Mouse (Mus musculus) left cerebral cortex, adult 6 months (tissue): ENCODE measurements around the gene Itgam. TPM values are rescaled to one million over a fixed set of nuclear protein-coding genes. Genes with fewer than 3 reads are reported as not detected.

Source experiments
- long read RNA-seq, 2 experiments: library from polyadenylated mRNA; unstranded; transcript quantifications; one replicate each; pipeline ENCODE4 v2.0.0; 2019 to 2020
- polyA plus RNA-seq: library from polyadenylated mRNA; unstranded; fragments of <200 nt; fragmentation: Nextera tagmentation; gene quantifications from 2 replicates; pipeline ENCODE4 v1.2.3, GENCODE M21; 2021

The Itgam gene
- 2.4 and 2.5 TPM in 2 replicates for polyA plus RNA-seq
- long read RNA-seq, experiment 1, full-length matches to known transcripts = 3 of 5 reads
- long read RNA-seq, experiment 1, partial matches to known transcripts = 2 of 5 reads
- long read RNA-seq, experiment 1, other reads (novel, unspliced or antisense) = 0 of 5 reads
- long read RNA-seq, experiment 2, full-length matches to known transcripts = 1 of 3 reads
- long read RNA-seq, experiment 2, partial matches to known transcripts = 1 of 3 reads
- long read RNA-seq, experiment 2, other reads (novel, unspliced or antisense) = 1 of 3 reads

DNA sequence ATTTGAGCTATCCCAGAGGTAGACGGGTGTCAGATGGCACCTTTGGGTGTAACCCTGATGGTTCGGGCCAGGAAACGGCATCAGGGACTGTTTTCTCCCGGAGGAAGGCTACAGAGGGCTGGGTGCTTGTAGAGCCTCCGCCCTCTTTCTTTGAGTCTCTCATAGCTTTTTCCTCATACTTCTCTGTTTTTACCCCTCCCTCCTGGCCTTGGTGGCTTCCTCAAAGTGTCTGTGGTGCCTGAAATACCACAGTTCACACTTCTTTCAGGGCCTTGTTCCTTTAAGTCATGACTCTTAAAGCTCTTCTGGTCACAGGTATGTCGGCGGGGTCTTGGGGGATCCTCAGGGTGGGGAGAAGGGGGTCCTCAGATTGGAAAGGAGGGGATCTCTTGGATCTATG lies at the start of gene Itgam, which contains the start of gene Gm49368:
TSS of gene Itgam (plus strand) at position 185 of the 400 bp plus-strand sequence.
TSS of gene Gm49368 (plus strand) at position 228 of the 400 bp plus-strand sequence.

DNA sequence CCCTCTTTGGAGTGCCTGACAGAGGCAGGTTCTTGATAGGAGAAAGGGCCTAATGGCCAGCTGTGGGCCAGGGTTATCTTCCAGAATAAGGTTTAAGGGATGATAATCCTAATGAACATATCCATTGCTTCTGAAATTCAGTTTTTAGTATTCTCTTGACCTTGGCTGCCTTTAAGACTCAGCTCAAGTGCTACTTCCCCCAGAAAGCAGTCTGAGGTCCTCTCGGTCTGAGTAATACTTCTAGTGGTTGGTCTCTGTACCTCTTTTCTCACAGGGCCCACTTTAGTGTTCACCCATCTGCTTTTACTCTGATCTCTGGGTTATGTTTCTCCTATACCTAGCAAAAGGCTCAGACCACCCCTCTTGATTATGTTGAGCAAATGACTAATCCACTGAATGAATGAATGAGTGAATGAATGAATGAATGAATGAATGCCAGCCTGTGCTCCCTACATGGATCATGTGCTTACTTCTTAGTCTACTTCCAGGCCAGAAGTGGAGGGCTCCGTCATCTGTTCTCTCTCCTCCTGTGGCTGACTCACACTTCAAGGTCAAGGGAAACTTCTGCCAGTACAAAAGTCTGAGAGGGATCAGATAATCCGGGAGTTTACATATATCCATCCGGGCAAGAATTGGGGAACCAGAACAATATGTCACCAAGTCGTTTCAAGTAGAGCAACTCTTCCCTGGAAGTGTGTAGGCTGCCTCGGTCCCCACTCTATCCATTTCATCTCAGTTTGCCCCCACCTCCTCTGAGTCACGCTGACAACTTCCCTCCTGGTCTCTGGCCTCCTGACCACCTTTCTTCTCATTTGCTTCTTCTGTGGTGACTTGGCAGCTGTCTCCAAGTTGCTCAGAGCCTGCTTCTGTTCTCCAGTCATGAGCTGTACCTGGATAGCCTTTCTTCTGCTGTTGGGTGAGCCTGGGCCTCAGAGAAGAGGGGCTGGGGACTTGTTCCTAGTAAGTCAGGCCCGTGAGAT lies 66.6 kb downstream of the Itgam start, which contains the start of gene Itgax:
TSS of gene Itgax (plus strand) at position 807 of the 980 bp plus-strand sequence.

DNA sequence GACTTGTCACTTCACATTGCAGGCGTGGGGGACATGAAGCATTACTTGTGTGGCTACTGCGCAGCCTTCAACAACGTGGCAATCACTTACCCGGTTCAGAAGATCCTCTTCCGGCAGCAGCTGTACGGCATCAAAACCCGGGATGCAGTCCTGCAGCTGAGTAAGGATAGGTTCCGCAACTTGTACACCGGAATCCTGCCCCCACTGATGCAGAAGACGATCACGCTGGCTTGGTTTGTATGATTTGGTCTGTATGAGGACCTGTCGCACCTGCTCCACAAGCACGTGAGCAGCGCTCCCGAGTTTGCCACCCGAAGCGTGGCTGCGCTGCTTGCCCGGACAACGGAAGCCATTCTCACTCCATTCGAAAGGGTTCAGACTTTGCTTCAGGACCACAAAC lies 91.6 kb downstream of the Itgam start, which contains the start of gene Itgad:
TSS of gene Itgad (plus strand) at position 301 of the 400 bp plus-strand sequence.

Other genes with a start within 250 kb of the Itgam start
- gene Stx4a, start 238.3 kb upstream of the Itgam start, polyA plus RNA-seq = 12.9 and 16.7 TPM in 2 replicates
- gene Stx1b, start 238.1 kb upstream of the Itgam start, polyA plus RNA-seq = 37.7 and 70.1 TPM in 2 replicates
- gene Zfp646, start 186.4 kb upstream of the Itgam start, polyA plus RNA-seq = 4.4 and 5.4 TPM in 2 replicates
- 9.6 and 10.1 TPM in 2 replicates for gene Zfp668, start 185.8 kb upstream of the Itgam start, polyA plus RNA-seq
- gene Prss53, start 171.7 kb upstream of the Itgam start, polyA plus RNA-seq = 0.63 and 0.69 TPM in 2 replicates
- gene Gm21974, start 167.2 kb upstream of the Itgam start, polyA plus RNA-seq = 0.19 TPM in 1 of 2 replicates, not detected in the other
- gene Vkorc1, start 167.0 kb upstream of the Itgam start, polyA plus RNA-seq = 88.5 and 90.1 TPM in 2 replicates
- gene Bckdk, start 158.6 kb upstream of the Itgam start, polyA plus RNA-seq = 46.2 and 65.9 TPM in 2 replicates
- gene Kat8, start 150.1 kb upstream of the Itgam start, polyA plus RNA-seq = 15.4 and 18.4 TPM in 2 replicates
- gene Prss8, start 132.5 kb upstream of the Itgam start, polyA plus RNA-seq = 0.06 TPM in 1 of 2 replicates, not detected in the other
- 15.3 and 15.8 TPM in 2 replicates for gene Prss36, start 115.9 kb upstream of the Itgam start, polyA plus RNA-seq
- 10.8 and 13.0 TPM in 2 replicates for gene Fus, start 95.2 kb upstream of the Itgam start, polyA plus RNA-seq
- 15.8 and 26.1 TPM in 2 replicates for gene Pycard, start 68.8 kb upstream of the Itgam start, polyA plus RNA-seq
- not detected in 2 replicates for gene Trim72, start 58.7 kb upstream of the Itgam start, polyA plus RNA-seq
- 0.03 TPM in 1 of 2 replicates, not detected in the other for gene Gm49368, start within 50 bp of the Itgam start, polyA plus RNA-seq
- 0.11 and 0.14 TPM in 2 replicates for gene Itgax, start 66.9 kb downstream of the Itgam start, polyA plus RNA-seq
- gene Itgad, start 91.7 kb downstream of the Itgam start, polyA plus RNA-seq = 0.39 and 0.87 TPM in 2 replicates
- gene Cox6a2, start 143.7 kb downstream of the Itgam start, polyA plus RNA-seq = 50.7 and 69.6 TPM in 2 replicates
- gene Armc5, start 174.7 kb downstream of the Itgam start, polyA plus RNA-seq = 7.6 and 9.1 TPM in 2 replicates
- 3.0 and 4.5 TPM in 2 replicates for gene 9130023H24Rik, start 175.4 kb downstream of the Itgam start, polyA plus RNA-seq
- gene Tgfb1i1, start 184.2 kb downstream of the Itgam start, polyA plus RNA-seq = 15.0 and 24.1 TPM in 2 replicates
- gene Slc5a2, start 203.0 kb downstream of the Itgam start, polyA plus RNA-seq = not detected in 2 replicates
- gene BC017158, start 235.5 kb downstream of the Itgam start, polyA plus RNA-seq = 10.4 and 19.9 TPM in 2 replicates